Mouse (Mus musculus) C2C12 (cell line): Measurements from ENCODE around the gene Bcr.

Experiments
- CTCF ChIP-seq: IDR thresholded peaks from one replicate; pipeline ENCODE4 v1.5.1; 2011; ENCODE audit not compliant: control insufficient read depth, insufficient read depth, insufficient read length
- FOSL1 ChIP-seq: IDR thresholded peaks from one replicate; pipeline ENCODE4 v1.8.0; 2011; ENCODE audit warnings: mild to moderate bottlenecking, low read length; ENCODE audit not compliant: poor library complexity, insufficient read depth, severe bottlenecking
- MAX ChIP-seq: IDR thresholded peaks from one replicate; pipeline ENCODE4 v1.6.1; 2011; ENCODE audit warnings: mild to moderate bottlenecking, control low read depth
- MYOD1 ChIP-seq: IDR thresholded peaks from one replicate; pipeline ENCODE4 v1.6.1; 2011; ENCODE audit warnings: low read depth; ENCODE audit not compliant: control insufficient read depth, insufficient read length
- MYOG ChIP-seq: IDR thresholded peaks from one replicate; pipeline ENCODE4 v1.6.1; 2011; ENCODE audit not compliant: control insufficient read depth, insufficient read length; ENCODE audit errors: extremely low read depth
- USF1 ChIP-seq: IDR thresholded peaks from one replicate; pipeline ENCODE4 v1.6.1; 2011; ENCODE audit warnings: low read depth, mild to moderate bottlenecking, control low read depth, moderate library complexity

DNA sequence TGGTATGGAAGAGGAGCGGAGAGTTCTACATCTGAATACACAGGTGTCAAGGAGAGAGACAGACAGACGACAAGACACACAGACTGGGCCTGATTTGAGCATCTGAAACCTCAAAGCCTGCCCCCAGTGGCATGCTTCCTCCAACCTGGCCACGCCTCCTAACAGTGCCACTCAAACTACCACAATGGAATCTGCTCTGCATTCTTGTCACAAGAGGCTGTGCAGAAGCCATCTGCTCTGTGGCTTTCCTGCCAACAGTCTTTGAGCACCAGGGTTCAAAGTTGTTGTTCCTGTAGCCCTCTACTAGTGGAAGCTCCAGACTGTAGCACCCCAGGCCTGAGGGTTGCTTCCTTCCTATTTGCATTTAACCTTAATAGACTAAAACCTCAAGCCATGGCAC is 76.8 kb downstream of the Bcr start:
- TF ChIP-seq MYOD1 = no peak
- no peak for TF ChIP-seq CTCF
- TF ChIP-seq FOSL1 = no peak
- no peak for TF ChIP-seq MAX
- no peak for TF ChIP-seq MYOG
- TF ChIP-seq USF1 = no peak
